Mouse (Mus musculus) liver, adult (tissue): Measurements from ENCODE around the gene Cadps.

ENCODE experiments used
- GATA4 ChIP-seq: IDR thresholded peaks from 2 replicates; pipeline ENCODE4 v1.6.1; 2014; ENCODE audit warnings: mild to moderate bottlenecking, low read length; ENCODE audit not compliant: insufficient replicate concordance

Gene Cadps

GRCm38 (mm10) chr14:12504191-12504947, 318.5 kb downstream of the Cadps start:
- TF ChIP-seq GATA4: no peak

GRCm38 (mm10) chr14:12462206-12462605, 360.7 kb downstream of the Cadps start:
- TF ChIP-seq GATA4: no peak

GRCm38 (mm10) chr14:12459700-12460099, 363.2 kb downstream of the Cadps start:
- no peak for TF ChIP-seq GATA4

- no peak for TF ChIP-seq GATA4
Observed at GRCm38 (mm10) chr14:12455064-12455591, 367.8 kb downstream of the Cadps start.

GRCm38 (mm10) chr14:12450807-12451206, 372.1 kb downstream of the Cadps start:
- TF ChIP-seq GATA4: no peak

GRCm38 (mm10) chr14:12448883-12449282, 374.0 kb downstream of the Cadps start:
- TF ChIP-seq GATA4: no peak

GRCm38 (mm10) chr14:12441019-12441418, 381.9 kb downstream of the Cadps start:
- TF ChIP-seq GATA4: no peak

GRCm38 (mm10) chr14:12437976-12438375, 384.9 kb downstream of the Cadps start:
- no peak for TF ChIP-seq GATA4

GRCm38 (mm10) chr14:12437422-12437821, 385.5 kb downstream of the Cadps start:
- TF ChIP-seq GATA4: no peak

GRCm38 (mm10) chr14:12436903-12437368, 385.9 kb downstream of the Cadps start:
- no peak for TF ChIP-seq GATA4

GRCm38 (mm10) chr14:12428021-12428654, 394.7 kb downstream of the Cadps start:
- TF ChIP-seq GATA4: no peak

GRCm38 (mm10) chr14:12425311-12425710, 397.6 kb downstream of the Cadps start:
- TF ChIP-seq GATA4: no peak

GRCm38 (mm10) chr14:12410276-12410675, 412.6 kb downstream of the Cadps start:
- no peak for TF ChIP-seq GATA4

- no peak for TF ChIP-seq GATA4
Observed at GRCm38 (mm10) chr14:12409811-12410210, 413.1 kb downstream of the Cadps start.

- TF ChIP-seq GATA4: no peak
Observed at GRCm38 (mm10) chr14:12406588-12406987, 416.3 kb downstream of the Cadps start.

GRCm38 (mm10) chr14:12405201-12405600, 417.7 kb downstream of the Cadps start:
- TF ChIP-seq GATA4: no peak

GRCm38 (mm10) chr14:12404724-12405123, 418.2 kb downstream of the Cadps start:
- TF ChIP-seq GATA4: no peak

- no peak for TF ChIP-seq GATA4
Observed at GRCm38 (mm10) chr14:12404052-12404451, 418.8 kb downstream of the Cadps start.
